Mouse (Mus musculus): ENCODE measurements around the gene Gramd1c.

The Gramd1c gene

GRCm38 (mm10) chr16:44063025-44063894 lies at the start of gene Gramd1c:
Gramd1c (minus strand) TSS chr16:44063345.
- DNase-seq, result peak; percentile 81

DNA sequence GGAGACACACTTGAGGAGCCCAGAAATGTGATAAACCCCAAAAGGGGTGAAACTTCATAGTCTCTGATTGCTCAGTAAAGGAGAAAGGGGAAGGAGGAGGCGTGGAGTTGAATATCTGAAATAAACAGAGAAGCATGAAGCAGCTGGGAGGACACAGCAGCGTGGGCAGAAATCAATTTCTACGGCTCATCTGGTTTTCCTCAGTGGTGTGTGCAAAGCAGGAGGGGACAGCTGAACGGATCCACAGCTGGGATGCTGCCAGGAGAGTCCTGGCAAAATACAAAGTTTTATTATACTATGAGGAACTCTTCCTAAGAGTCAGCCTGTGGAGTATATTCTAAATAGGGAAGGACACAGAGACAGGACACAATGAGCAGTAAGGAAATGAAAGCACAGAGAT lies 45.9 kb upstream of the Gramd1c start:
- DNase-seq, result peak; percentile 43

GRCm38 (mm10) chr16:44105211-44105610 lies 42.1 kb upstream of the Gramd1c start:
- no peak for DNase-seq

GRCm38 (mm10) chr16:44103806-44104766 lies 40.9 kb upstream of the Gramd1c start:
- no peak for DNase-seq

DNA sequence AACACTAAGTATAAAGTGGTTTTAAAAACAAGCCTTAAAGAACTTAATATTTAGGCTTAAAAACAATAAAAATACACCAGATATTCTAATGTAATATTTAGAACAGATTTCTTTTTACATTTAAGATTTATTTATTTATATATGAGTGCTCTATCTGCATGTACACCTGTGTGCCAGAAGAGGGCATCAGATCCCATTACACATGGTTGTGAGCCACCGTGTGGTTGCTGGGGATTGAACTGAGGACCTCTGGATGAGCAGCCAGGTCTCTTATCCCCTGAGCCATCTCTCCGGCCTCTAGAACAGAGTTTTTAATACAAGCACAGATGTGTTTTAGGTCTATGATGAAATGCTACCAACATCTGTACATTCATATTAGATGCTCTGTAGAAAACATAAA lies 39.8 kb upstream of the Gramd1c start:
- no peak for DNase-seq

DNA sequence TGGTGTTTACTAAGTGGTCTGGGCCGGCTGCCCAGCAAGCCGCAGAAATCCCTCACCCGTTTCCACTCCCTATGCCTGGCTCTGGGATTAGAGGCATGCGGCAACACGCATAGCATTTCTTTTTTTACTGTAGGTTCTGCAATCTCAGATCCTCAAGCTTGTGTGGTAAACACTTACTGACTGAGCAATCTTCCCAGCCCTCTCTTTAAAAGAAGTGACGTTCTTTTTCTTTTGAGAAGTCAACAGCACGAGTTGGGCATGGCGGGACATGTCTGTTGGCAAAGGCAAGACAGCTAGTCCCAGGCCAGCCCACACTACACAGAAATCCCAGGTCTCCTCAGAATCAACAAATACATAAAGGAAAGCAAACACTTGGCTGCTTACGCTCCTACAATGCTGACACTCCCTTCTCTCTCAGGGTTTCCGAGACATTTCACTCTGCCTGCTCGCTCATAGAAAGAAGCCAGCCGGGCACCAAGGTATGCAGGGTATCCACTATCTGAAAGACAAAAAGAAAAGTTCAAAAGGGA lies 38.1 kb upstream of the Gramd1c start:
- no peak for DNase-seq

- no peak for DNase-seq
Measured at GRCm38 (mm10) chr16:44099377-44099776, 36.2 kb upstream of the Gramd1c start.

DNA sequence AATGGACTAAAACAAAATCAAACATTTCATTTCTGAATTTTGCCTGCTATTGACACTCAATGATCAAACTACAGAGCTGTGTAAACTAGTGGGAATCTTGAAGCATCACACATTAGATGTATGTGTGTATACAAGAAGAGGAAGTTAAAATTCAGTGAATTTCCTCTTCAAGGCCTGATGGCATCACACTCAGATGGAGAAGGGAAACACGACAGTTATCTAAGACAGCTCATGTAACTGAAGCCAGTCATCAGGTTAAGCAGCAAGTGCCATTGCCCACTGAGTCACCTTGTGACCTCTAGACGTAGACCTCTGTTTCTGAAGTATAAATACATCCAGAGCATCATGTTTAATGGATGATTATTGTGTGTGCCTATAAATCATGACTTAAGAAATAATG lies 24.5 kb upstream of the Gramd1c start:
- DNase-seq, result no peak

DNA sequence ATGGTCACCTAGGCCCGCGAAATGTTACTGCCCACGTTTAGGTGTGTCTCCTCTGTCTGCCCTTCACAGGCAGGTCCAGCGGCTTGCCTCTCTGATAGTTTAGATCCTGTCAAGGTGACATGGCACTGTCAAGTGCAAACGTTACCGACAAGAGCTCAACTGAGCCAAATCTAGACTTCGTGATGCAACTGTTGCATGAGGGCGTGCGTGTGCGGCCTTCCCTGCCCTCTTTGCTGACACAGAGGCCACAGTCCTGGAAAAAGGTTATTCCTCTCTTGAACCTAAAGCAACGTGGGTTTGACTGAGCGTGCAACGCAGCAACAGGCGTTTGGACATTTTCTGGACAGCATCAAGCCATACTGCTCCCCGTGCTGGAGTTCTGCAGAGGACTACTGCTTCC lies 1.8 kb downstream of the Gramd1c start:
- no peak for DNase-seq

- DNase-seq, result no peak
Measured at GRCm38 (mm10) chr16:44060604-44061286, 2.4 kb downstream of the Gramd1c start.

- DNase-seq, result peak; percentile 84
Measured at GRCm38 (mm10) chr16:44058745-44059144, 4.4 kb downstream of the Gramd1c start.

GRCm38 (mm10) chr16:44055766-44056165 lies 7.4 kb downstream of the Gramd1c start:
- no peak for DNase-seq

DNA sequence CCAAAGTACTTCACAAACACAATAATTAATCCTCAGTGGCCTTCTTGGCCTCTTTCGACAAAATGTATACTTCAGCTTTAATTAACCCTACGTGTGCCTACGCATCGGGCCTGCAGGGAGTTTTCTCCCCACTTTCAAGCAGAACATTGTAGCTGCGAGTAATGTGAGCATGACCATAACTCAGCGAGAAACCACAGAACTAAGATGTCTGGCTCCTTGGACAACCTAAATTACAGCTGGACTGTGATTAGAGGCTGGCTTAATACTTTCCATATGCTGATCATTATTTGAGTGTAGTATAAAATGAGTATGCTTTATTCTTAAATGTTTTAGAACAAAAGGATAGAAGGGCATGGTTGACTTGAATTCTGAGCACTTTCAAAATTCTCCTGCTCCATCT lies 9.9 kb downstream of the Gramd1c start:
- DNase-seq, result no peak

DNA sequence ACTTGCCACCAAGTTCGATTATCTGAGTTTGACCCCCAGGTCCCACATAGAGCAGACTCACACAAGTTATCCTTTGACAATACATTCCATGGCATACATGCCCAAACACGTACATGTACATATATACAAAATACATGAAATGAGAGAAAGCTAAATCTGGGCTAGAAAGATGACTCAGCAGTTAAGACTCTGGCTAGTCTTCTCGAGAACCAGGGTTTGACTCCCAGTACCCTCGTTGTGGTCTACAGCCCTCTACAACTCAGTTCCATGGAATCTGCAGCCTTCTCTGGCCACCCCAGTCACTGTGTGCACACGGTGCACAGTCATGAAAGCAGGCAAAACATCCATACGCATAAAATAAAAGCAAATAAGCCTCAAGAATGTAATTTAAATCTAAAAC lies 10.8 kb downstream of the Gramd1c start:
- no peak for DNase-seq

- DNase-seq, result no peak
Measured at GRCm38 (mm10) chr16:44050139-44050538, 13.0 kb downstream of the Gramd1c start.

- DNase-seq, result no peak
Measured at GRCm38 (mm10) chr16:44039112-44039511, 24.0 kb downstream of the Gramd1c start.

- no peak for DNase-seq
Measured at GRCm38 (mm10) chr16:44035221-44035620, 27.9 kb downstream of the Gramd1c start.

- no peak for DNase-seq
Measured at GRCm38 (mm10) chr16:44033365-44033764, 29.8 kb downstream of the Gramd1c start.

- no peak for DNase-seq
Measured at GRCm38 (mm10) chr16:44029273-44029672, 33.9 kb downstream of the Gramd1c start.

DNA sequence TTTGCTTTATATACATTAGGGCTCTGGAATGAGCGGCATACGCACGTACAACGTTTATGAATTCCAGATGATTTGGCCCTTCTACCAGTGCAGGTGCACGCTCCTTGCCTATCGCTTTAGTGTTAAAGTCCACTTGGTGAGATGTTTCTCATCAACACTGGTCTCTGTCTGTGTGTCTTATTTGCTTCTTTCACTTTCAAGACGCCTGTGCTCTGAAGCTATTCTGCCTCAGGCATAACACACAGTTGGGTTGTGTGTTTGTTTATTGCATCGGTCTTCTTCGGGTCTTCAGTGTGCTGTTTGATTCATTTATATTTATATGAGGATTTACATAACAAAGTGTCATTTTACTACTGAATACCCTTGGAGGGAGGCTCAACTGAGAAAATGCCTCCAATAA lies 36.3 kb downstream of the Gramd1c start:
- DNase-seq, result no peak

DNA sequence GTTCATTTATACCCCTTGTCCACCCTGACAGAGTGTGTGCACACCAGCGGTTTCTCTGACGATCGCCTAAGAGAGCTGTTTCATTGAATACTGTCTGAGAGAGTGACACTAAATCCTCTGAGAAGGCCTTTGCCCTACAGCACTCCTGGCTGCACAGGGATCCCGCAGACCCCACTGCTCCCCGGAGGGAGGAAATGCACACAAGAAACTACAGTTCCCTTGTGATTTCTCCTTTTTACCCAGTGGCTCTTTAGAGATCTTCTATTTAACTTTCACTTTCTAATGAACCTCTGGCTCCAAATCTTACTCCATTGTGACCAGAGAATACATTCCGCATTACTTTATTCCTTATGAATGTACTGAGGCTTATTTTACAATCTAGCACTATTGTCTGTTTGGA lies 36.9 kb downstream of the Gramd1c start:
- DNase-seq, result no peak

DNA sequence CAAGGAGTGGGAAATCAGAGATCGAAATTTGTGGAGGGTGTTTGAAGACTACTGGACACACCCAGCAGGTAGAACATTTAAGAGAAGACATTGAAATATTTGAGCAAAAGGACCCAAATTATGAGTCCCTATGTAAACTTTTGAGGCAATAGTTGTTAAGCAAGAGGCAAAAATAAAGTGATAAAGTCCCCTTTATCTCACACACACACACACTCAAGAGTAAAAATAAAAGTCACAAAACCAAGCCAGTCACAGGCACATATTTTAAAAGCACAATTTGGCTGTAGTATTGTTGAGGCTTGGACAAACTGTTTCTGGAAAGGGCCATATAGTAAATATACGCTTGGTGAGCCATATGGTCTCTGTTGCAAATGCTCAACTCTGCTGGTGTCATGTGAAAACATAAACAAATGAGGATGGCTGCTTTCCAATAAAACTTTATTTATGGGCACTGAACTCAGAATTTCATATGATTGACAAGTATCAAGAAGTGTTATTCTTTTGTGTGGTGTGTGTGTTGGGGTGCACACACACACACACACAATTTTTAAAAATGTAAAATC lies 44.1 kb downstream of the Gramd1c start:
- no peak for DNase-seq
